Mouse (Mus musculus): ENCODE results near the gene Rims4. TPM values are rescaled to one million over a fixed set of nuclear protein-coding genes. Genes with fewer than 3 reads are reported as not detected.

The Rims4 gene
- total RNA-seq, 2 experiments from 2014 or later: 90.5 to 234 TPM

Other genes with a start within 250 kb of the Rims4 start
- gene Ada, start 168.4 kb downstream of the Rims4 start, total RNA-seq (2021): 1 to 10 TPM; 2.9 to 3.5 TPM
- under 1 TPM in 1 of 2 experiments, not detected in 1; 0.51 TPM for gene Ccn5, start 97.8 kb downstream of the Rims4 start, total RNA-seq (2021)
- gene Kcnk15, start 65.0 kb downstream of the Rims4 start, total RNA-seq (2021): not detected
- gene Ywhab, start 76.3 kb upstream of the Rims4 start, total RNA-seq (2021): 100 to 1,000 TPM; 252 to 298 TPM
- 1 to 10 TPM in 1 of 2 experiments, under 1 TPM in 1; 0.45 to 2.2 TPM for gene Pabpc1l, start 106.8 kb upstream of the Rims4 start, total RNA-seq (2021)
- 10 to 100 TPM; 24.4 to 27.2 TPM for gene Stk4, start 151.6 kb upstream of the Rims4 start, total RNA-seq (2021)
- 10 to 100 TPM; 37.2 to 52.7 TPM for gene Tomm34, start 152.5 kb upstream of the Rims4 start, total RNA-seq (2021)

All from adrenal gland, adult 18-20 months (tissue).